Mouse (Mus musculus) neural tube, embryonic 13.5 days (tissue): Measurements from ENCODE around the gene Aldh3a2. TPM values are rescaled to one million over a fixed set of nuclear protein-coding genes. Genes with fewer than 3 reads are reported as not detected.

Source experiments
- ATAC-seq: fragments of 200-750 bp; cut with Nextera tagmentation; 2 replicates; pipeline ENCODE4 v1.8.0; 2017; ENCODE audit warnings: low read depth, mild to moderate bottlenecking, moderate TSS enrichment, moderate library complexity
- H3K27ac ChIP-seq: fragments of 300-500 bp; sonication (generic); replicated peaks from 2 replicates; pipeline ENCODE4 v1.5.1; 2015; ENCODE audit warnings: moderate library complexity, mild to moderate bottlenecking, inconsistent platforms
- H3K27me3 ChIP-seq: fragments of 300-500 bp; sonication (generic); 2 replicates; pipeline ENCODE4 v1.6.1; 2015; ENCODE audit warnings: mild to moderate bottlenecking, inconsistent platforms
- H3K36me3 ChIP-seq: fragments of 300-500 bp; sonication (generic); 2 replicates; pipeline ENCODE4 v1.6.1; 2015; ENCODE audit warnings: mild to moderate bottlenecking, inconsistent platforms
- H3K4me1 ChIP-seq: fragments of 300-500 bp; sonication (generic); replicated peaks from 2 replicates; pipeline ENCODE4 v1.6.1; 2015; ENCODE audit warnings: inconsistent platforms
- H3K4me2 ChIP-seq: fragments of 300-500 bp; sonication (generic); 2 replicates; pipeline ENCODE4 v1.6.1; 2015; ENCODE audit warnings: inconsistent platforms, mild to moderate bottlenecking, moderate library complexity
- H3K4me3 ChIP-seq: fragments of 300-500 bp; sonication (generic); 2 replicates; pipeline ENCODE4 v1.5.1; 2015; ENCODE audit warnings: mild to moderate bottlenecking, inconsistent platforms
- H3K9ac ChIP-seq: fragments of 300-500 bp; sonication (generic); 2 replicates; pipeline ENCODE4 v1.6.1; 2015; ENCODE audit warnings: moderate library complexity, mild to moderate bottlenecking, inconsistent platforms
- H3K9me3 ChIP-seq: fragments of 300-500 bp; sonication (generic); 2 replicates; pipeline ENCODE4 v1.6.1; 2016; ENCODE audit warnings: inconsistent platforms
- WGBS: fragments of 180-500 bp; shearing (Covaris S2); methylation state at CpG from one replicate; pipeline ENCODE4 v1.1.7; 2015; 5-methylcytosine and 5-hydroxymethylcytosine counted together
- polyA plus RNA-seq: library from polyadenylated mRNA; unstranded; fragments of >200 nt; fragmentation: Nextera tagmentation; extraction: Ambion mirVana; gene quantifications from 2 replicates; pipeline ENCODE4 v1.2.1, GENCODE M21; 2015

Gene Aldh3a2
- polyA plus RNA-seq, 1 experiment from 2014 or later = 26.4 TPM

- no peak for ATAC-seq
- 94% methylated on average over 6 of the region's 6 CpGs for WGBS
- H3K4me3 ChIP-seq = no peak overlapping the region
- H3K27ac ChIP-seq = no peak overlapping the region
- peaks cover 6% of the 10 kb centered on the region for H3K36me3 ChIP-seq
- H3K27me3 ChIP-seq = no peaks in the 10 kb centered on the region
- H3K9me3 ChIP-seq = no peaks in the 10 kb centered on the region
- no peak overlapping the region for H3K4me2 ChIP-seq
- H3K9ac ChIP-seq = no peak overlapping the region
- peaks cover 19% of the 10 kb centered on the region for H3K4me1 ChIP-seq
Observed at GRCm38 (mm10) chr11:61268626-61269349, 1.5 kb upstream of the Aldh3a2 start.

- 92% methylated on average over 1 of the region's 1 CpGs for WGBS
- peaks cover 50% of the 10 kb centered on the region for H3K36me3 ChIP-seq
- H3K27ac ChIP-seq = no peak overlapping the region
- ATAC-seq = no peak
- H3K4me2 ChIP-seq = no peak overlapping the region
- H3K9ac ChIP-seq = no peak overlapping the region
- H3K27me3 ChIP-seq = no peaks in the 10 kb centered on the region
- no peak overlapping the region for H3K4me3 ChIP-seq
- H3K9me3 ChIP-seq = no peaks in the 10 kb centered on the region
- peaks cover 19% of the 10 kb centered on the region for H3K4me1 ChIP-seq
Observed at GRCm38 (mm10) chr11:61263841-61264240, 3.4 kb downstream of the Aldh3a2 start.

- Histone ChIP-seq H3K4me2 (no peak overlapping the region), H3K36me3 (peaks cover 62% of the 10 kb centered on the region), H3K27ac (no peak overlapping the region), H3K9me3 (no peaks in the 10 kb centered on the region), H3K4me3 (no peak overlapping the region), H3K9ac (no peak overlapping the region), H3K4me1 (peaks cover 18% of the 10 kb centered on the region), H3K27me3 (no peaks in the 10 kb centered on the region)
- no peak for ATAC-seq
- 96% methylated on average over 14 of the region's 14 CpGs for WGBS
Observed at GRCm38 (mm10) chr11:61262516-61262915, 4.7 kb downstream of the Aldh3a2 start.

GRCm38 (mm10) chr11:61259106-61259505 is 8.2 kb downstream of the Aldh3a2 start:
- Histone ChIP-seq H3K4me3 (no peak overlapping the region), H3K36me3 (peaks cover 91% of the 10 kb centered on the region), H3K4me2 (no peak overlapping the region), H3K9me3 (no peaks in the 10 kb centered on the region), H3K4me1 (no peaks in the 10 kb centered on the region), H3K27me3 (no peaks in the 10 kb centered on the region), H3K9ac (no peak overlapping the region), H3K27ac (no peak overlapping the region)
- ATAC-seq = no peak
- WGBS = 94% methylated on average over 6 of the region's 6 CpGs

GRCm38 (mm10) chr11:61252807-61253206 is 14.5 kb downstream of the Aldh3a2 start:
- no peak for ATAC-seq
- WGBS = 94% methylated on average over 12 of the region's 12 CpGs
- H3K9ac ChIP-seq = no peak overlapping the region
- no peak overlapping the region for H3K4me3 ChIP-seq
- no peaks in the 10 kb centered on the region for H3K4me1 ChIP-seq
- H3K36me3 ChIP-seq = peaks cover 90% of the 10 kb centered on the region
- no peaks in the 10 kb centered on the region for H3K9me3 ChIP-seq
- H3K27ac ChIP-seq = no peak overlapping the region
- H3K27me3 ChIP-seq = no peaks in the 10 kb centered on the region
- H3K4me2 ChIP-seq = no peak overlapping the region

- Histone ChIP-seq H3K9me3 (no peaks in the 10 kb centered on the region), H3K4me2 (no peak overlapping the region), H3K27ac (no peak overlapping the region), H3K4me1 (no peaks in the 10 kb centered on the region), H3K9ac (no peak overlapping the region), H3K4me3 (no peak overlapping the region), H3K36me3 (peaks cover 85% of the 10 kb centered on the region), H3K27me3 (no peaks in the 10 kb centered on the region)
- WGBS = 69% methylated on average over 10 of the region's 10 CpGs
- no peak for ATAC-seq
Observed at GRCm38 (mm10) chr11:61251741-61252140, 15.5 kb downstream of the Aldh3a2 start.

- ATAC-seq = no peak
- Histone ChIP-seq H3K4me2 (no peak overlapping the region), H3K27ac (no peak overlapping the region), H3K9me3 (no peaks in the 10 kb centered on the region), H3K4me1 (no peaks in the 10 kb centered on the region), H3K9ac (no peak overlapping the region), H3K4me3 (no peak overlapping the region), H3K27me3 (no peaks in the 10 kb centered on the region), H3K36me3 (peaks cover 39% of the 10 kb centered on the region)
- 87% methylated on average over 7 of the region's 7 CpGs for WGBS
Observed at GRCm38 (mm10) chr11:61244406-61244805, 22.9 kb downstream of the Aldh3a2 start.

- H3K9me3 ChIP-seq = no peaks in the 10 kb centered on the region
- no peak overlapping the region for H3K9ac ChIP-seq
- no peaks in the 10 kb centered on the region for H3K36me3 ChIP-seq
- H3K27ac ChIP-seq = no peak overlapping the region
- no peak overlapping the region for H3K4me2 ChIP-seq
- ATAC-seq = no peak
- 92% methylated on average over 3 of the region's 3 CpGs for WGBS
- peaks cover 9% of the 10 kb centered on the region for H3K4me1 ChIP-seq
- H3K27me3 ChIP-seq = no peaks in the 10 kb centered on the region
- H3K4me3 ChIP-seq = no peak overlapping the region
Observed at GRCm38 (mm10) chr11:61236015-61236414, 31.2 kb downstream of the Aldh3a2 start.

- H3K27me3 ChIP-seq = no peaks in the 10 kb centered on the region
- no peak overlapping the region for H3K9ac ChIP-seq
- no peak overlapping the region for H3K4me2 ChIP-seq
- no peaks in the 10 kb centered on the region for H3K9me3 ChIP-seq
- H3K27ac ChIP-seq = no peak overlapping the region
- H3K4me1 ChIP-seq = peaks cover 10% of the 10 kb centered on the region
- WGBS = 40% methylated on average over 5 of the region's 5 CpGs
- H3K4me3 ChIP-seq = no peak overlapping the region
- H3K36me3 ChIP-seq = no peaks in the 10 kb centered on the region
- no peak for ATAC-seq
Observed at GRCm38 (mm10) chr11:61234174-61234573, 33.1 kb downstream of the Aldh3a2 start.

- no peaks in the 10 kb centered on the region for H3K9me3 ChIP-seq
- H3K4me3 ChIP-seq = no peak overlapping the region
- peaks cover 10% of the 10 kb centered on the region for H3K4me1 ChIP-seq
- H3K4me2 ChIP-seq = peak overlapping the region; percentile 41
- 7% methylated on average over 9 of the region's 9 CpGs for WGBS
- no peaks in the 10 kb centered on the region for H3K27me3 ChIP-seq
- no peak overlapping the region; the same call in 1 of the 2 replicates for H3K9ac ChIP-seq
- ATAC-seq = 0 out of 2 replicates have a peak, but pooled peaks have one; percentile 36
- no peak overlapping the region for H3K27ac ChIP-seq
- H3K36me3 ChIP-seq = no peaks in the 10 kb centered on the region
Observed at GRCm38 (mm10) chr11:61231329-61231728, 35.9 kb downstream of the Aldh3a2 start.

- WGBS = 74% methylated on average over 3 of the region's 3 CpGs
- Histone ChIP-seq H3K9ac (no peak overlapping the region), H3K9me3 (no peaks in the 10 kb centered on the region), H3K4me2 (no peak overlapping the region), H3K4me3 (no peak overlapping the region), H3K36me3 (no peaks in the 10 kb centered on the region), H3K4me1 (peaks cover 10% of the 10 kb centered on the region), H3K27me3 (no peaks in the 10 kb centered on the region), H3K27ac (no peak overlapping the region)
- no peak for ATAC-seq
Observed at GRCm38 (mm10) chr11:61228406-61228805, 38.9 kb downstream of the Aldh3a2 start.

- Histone ChIP-seq H3K4me1 (peaks cover 10% of the 10 kb centered on the region), H3K27me3 (no peaks in the 10 kb centered on the region), H3K27ac (no peak overlapping the region), H3K9me3 (no peaks in the 10 kb centered on the region), H3K4me2 (no peak overlapping the region), H3K4me3 (no peak overlapping the region), H3K36me3 (no peaks in the 10 kb centered on the region), H3K9ac (no peak overlapping the region)
- WGBS = 86% methylated on average over 8 of the region's 8 CpGs
- ATAC-seq = no peak
Observed at GRCm38 (mm10) chr11:61227816-61228215, 39.4 kb downstream of the Aldh3a2 start.

GRCm38 (mm10) chr11:61225941-61226412 is 41.3 kb downstream of the Aldh3a2 start:
- H3K4me1 ChIP-seq = peaks cover under 1% of the 10 kb centered on the region; the same call in 1 of the 2 replicates
- 84% methylated on average over 6 of the region's 6 CpGs for WGBS
- no peak for ATAC-seq
- H3K9ac ChIP-seq = no peak overlapping the region
- H3K9me3 ChIP-seq = no peaks in the 10 kb centered on the region
- H3K27me3 ChIP-seq = no peaks in the 10 kb centered on the region
- no peak overlapping the region for H3K4me3 ChIP-seq
- no peak overlapping the region for H3K27ac ChIP-seq
- no peaks in the 10 kb centered on the region for H3K36me3 ChIP-seq
- H3K4me2 ChIP-seq = no peak overlapping the region
